Comparison of ENCODE assay signal across 24 mouse cellular contexts in the genomic region with DNA sequence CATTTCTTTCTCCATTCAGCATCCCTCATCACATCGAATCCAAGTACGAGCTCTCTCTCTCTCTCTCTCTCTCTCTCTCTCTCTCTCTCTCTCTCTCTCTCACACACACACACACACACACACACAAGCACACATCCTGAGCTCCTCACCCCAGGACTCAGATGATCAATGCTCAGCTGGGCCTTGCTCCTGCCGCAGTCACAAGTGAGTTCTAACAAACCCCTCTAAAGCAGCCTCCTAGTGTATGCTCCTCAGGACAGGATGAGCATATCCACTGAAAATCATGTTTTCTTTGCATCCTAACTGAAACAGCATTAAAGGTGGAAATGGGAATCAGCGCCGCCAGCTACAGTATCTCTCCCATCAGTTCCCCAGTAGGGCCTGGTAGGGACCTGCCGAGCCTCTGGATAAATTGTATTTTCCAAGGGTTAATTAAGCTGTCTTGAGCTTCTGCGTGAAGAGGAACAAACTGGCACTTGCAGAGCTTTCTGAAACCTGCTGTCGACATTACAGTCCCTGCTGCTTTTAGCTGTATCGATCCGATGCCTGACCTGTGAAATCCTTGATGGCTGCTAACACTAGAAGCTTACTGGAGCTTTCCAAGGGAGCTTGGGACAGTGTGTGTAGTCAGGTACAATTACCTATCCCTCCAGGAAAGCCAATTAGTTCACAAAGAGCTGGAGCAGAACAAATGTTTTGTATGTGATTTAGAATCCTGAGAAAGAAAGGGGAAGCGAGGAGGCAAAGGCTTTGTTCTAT.
DNase-seq lines count a peak whose midpoint lies in the region; ATAC-seq and TF ChIP-seq lines count a peak whose summit lies in the region.
"Had no signal": no experiment of that assay in that cellular context is flagged by ENCODE, and none has a peak within 500 bp of the region (broad histone marks: within the 10 kb centered on the region; RNA-seq: fewer than 3 reads in every experiment).

No protein-coding gene starts in this region.

- no peaks in the 10 kb centered on the region for H3K27me3 ChIP-seq in midbrain, embryonic 13.5 days
- no peaks in the 10 kb centered on the region for H3K27me3 ChIP-seq in midbrain, embryonic 11.5 days (ENCODE audit: control insufficient read depth, insufficient read depth, low read length)
- H3K27me3 ChIP-seq in forebrain, embryonic 13.5 days: no peaks in the 10 kb centered on the region
- no peaks in the 10 kb centered on the region for H3K27me3 ChIP-seq in forebrain, postnatal 0 days (ENCODE audit: insufficient read depth, low read length)
- H3K27me3 ChIP-seq: heart, embryonic 12.5 days; intestine, embryonic 15.5 days; limb, embryonic 13.5 days; liver, embryonic 12.5 days; stomach, embryonic 15.5 days had no signal

- no peak overlapping the region for H3K27ac ChIP-seq in midbrain, embryonic 13.5 days
- H3K27ac ChIP-seq in midbrain, embryonic 11.5 days (ENCODE audit: low read depth, low read length): no peak overlapping the region
- peak overlapping the region; percentile 33 for H3K27ac ChIP-seq in forebrain, embryonic 13.5 days
- H3K27ac ChIP-seq in forebrain, postnatal 0 days (ENCODE audit: low read depth, low read length): no peak overlapping the region
- H3K27ac ChIP-seq: hindbrain, embryonic 14.5 days; intestine, embryonic 15.5 days; limb, embryonic 13.5 days; liver, embryonic 12.5 days; stomach, embryonic 15.5 days had no signal

- H3K9me3 ChIP-seq in midbrain, embryonic 13.5 days: no peaks in the 10 kb centered on the region
- H3K9me3 ChIP-seq in midbrain, embryonic 11.5 days (ENCODE audit: control insufficient read depth, low read length): no peaks in the 10 kb centered on the region
- no peaks in the 10 kb centered on the region for H3K9me3 ChIP-seq in forebrain, embryonic 13.5 days (replicated peaks)
- no peaks in the 10 kb centered on the region for H3K9me3 ChIP-seq in forebrain, postnatal 0 days (ENCODE audit: low read length)
- H3K9me3 ChIP-seq: heart, embryonic 12.5 days; intestine, embryonic 15.5 days; limb, embryonic 13.5 days; liver, embryonic 12.5 days; stomach, embryonic 15.5 days had no signal

- TF ChIP-seq CTCF in forebrain, postnatal 0 days (IDR thresholded peaks at IDR 0.05; ENCODE audit: low read depth): no peak

- no peak overlapping the region for H3K4me3 ChIP-seq in midbrain, embryonic 13.5 days (replicated peaks)
- H3K4me3 ChIP-seq in midbrain, embryonic 11.5 days (ENCODE audit: low read depth, low read length): no peak overlapping the region
- no peak overlapping the region for H3K4me3 ChIP-seq in forebrain, embryonic 13.5 days
- no peak overlapping the region for H3K4me3 ChIP-seq in forebrain, postnatal 0 days (ENCODE audit: low read depth, low read length)
- H3K4me3 ChIP-seq: heart, embryonic 12.5 days; intestine, embryonic 15.5 days; limb, embryonic 13.5 days; liver, embryonic 12.5 days; stomach, embryonic 15.5 days had no signal

- peak; percentile 78 for ATAC-seq in midbrain, embryonic 13.5 days
- no peak for ATAC-seq in midbrain, embryonic 11.5 days (ENCODE audit: low FRiP score)
- ATAC-seq in forebrain, embryonic 13.5 days: peak; percentile 71
- ATAC-seq in forebrain, postnatal 0 days: no peak; the same call in 1 of the 2 replicates
- ATAC-seq: intestine, embryonic 15.5 days; liver, embryonic 12.5 days had no signal

- no peak for DNase-seq in midbrain, embryonic 11.5 days (ENCODE audit: low spot score, missing footprints)
- peak; percentile 32 for DNase-seq in forebrain, postnatal 0 days
- no peak for DNase-seq in cerebellum, adult 11-12 months
- DNase-seq in left cerebral cortex, postnatal 14 days (ENCODE audit: low spot score in 2 of 2): no peak
- no peak for DNase-seq in kidney, adult 8-10 months
- DNase-seq: adrenal gland, postnatal 14 days; cerebellum, postnatal 10 days; gastrocnemius, postnatal 25 days; heart, adult 18-20 months; heart, postnatal 10 days; kidney, adult 9 months; kidney, postnatal 25 days; layer of hippocampus, postnatal 36 days; lung, adult 18-20 months; lung, postnatal 10 days; thymus, postnatal 25 days had no signal

- intact Hi-C loops in left cerebral cortex, postnatal 14 days (cut with DNase I): no loop called here

- H3K36me3 ChIP-seq in midbrain, embryonic 13.5 days: no peaks in the 10 kb centered on the region
- H3K36me3 ChIP-seq in midbrain, embryonic 11.5 days (ENCODE audit: control insufficient read depth, insufficient read depth, low read length): no peaks in the 10 kb centered on the region
- no peaks in the 10 kb centered on the region for H3K36me3 ChIP-seq in forebrain, embryonic 13.5 days (ENCODE audit: poor library complexity, severe bottlenecking)
- no peaks in the 10 kb centered on the region for H3K36me3 ChIP-seq in forebrain, postnatal 0 days (ENCODE audit: insufficient read depth)
- H3K36me3 ChIP-seq: heart, embryonic 12.5 days; intestine, embryonic 15.5 days; limb, embryonic 13.5 days; liver, embryonic 12.5 days; stomach, embryonic 15.5 days had no signal

- H3K9ac ChIP-seq in midbrain, embryonic 13.5 days (replicated peaks): no peak overlapping the region
- H3K9ac ChIP-seq in midbrain, embryonic 11.5 days (ENCODE audit: low read length): no peak overlapping the region
- no peak overlapping the region for H3K9ac ChIP-seq in forebrain, embryonic 13.5 days
- no peak overlapping the region for H3K9ac ChIP-seq in forebrain, postnatal 0 days
- H3K9ac ChIP-seq: heart, embryonic 12.5 days; hindbrain, embryonic 14.5 days; intestine, embryonic 15.5 days; limb, embryonic 13.5 days; liver, embryonic 12.5 days; stomach, embryonic 15.5 days had no signal

- 56% methylated on average over 11 of the region's 11 CpGs for WGBS in midbrain, embryonic 13.5 days
- 69% methylated on average over 11 of the region's 11 CpGs for WGBS in midbrain, embryonic 11.5 days
- 42% methylated on average over 11 of the region's 11 CpGs for WGBS in forebrain, embryonic 13.5 days
- WGBS in forebrain, postnatal 0 days: 42% methylated on average over 11 of the region's 11 CpGs

- no peaks in the 10 kb centered on the region for H3K4me1 ChIP-seq in midbrain, embryonic 13.5 days (replicated peaks)
- no peaks in the 10 kb centered on the region for H3K4me1 ChIP-seq in midbrain, embryonic 11.5 days (ENCODE audit: control insufficient read depth, insufficient read depth, low read length)
- no peaks in the 10 kb centered on the region for H3K4me1 ChIP-seq in forebrain, embryonic 13.5 days
- H3K4me1 ChIP-seq in forebrain, postnatal 0 days (ENCODE audit: insufficient read depth): no peaks in the 10 kb centered on the region
- H3K4me1 ChIP-seq: heart, embryonic 12.5 days; intestine, embryonic 15.5 days; limb, embryonic 13.5 days; liver, embryonic 12.5 days; stomach, embryonic 15.5 days had no signal

- no peak overlapping the region for H3K4me2 ChIP-seq in midbrain, embryonic 13.5 days (replicated peaks)
- no peak overlapping the region for H3K4me2 ChIP-seq in midbrain, embryonic 11.5 days
- no peak overlapping the region for H3K4me2 ChIP-seq in forebrain, embryonic 13.5 days
- H3K4me2 ChIP-seq in forebrain, postnatal 0 days (ENCODE audit: low read depth): no peak overlapping the region
- H3K4me2 ChIP-seq: heart, embryonic 12.5 days; hindbrain, embryonic 14.5 days; intestine, embryonic 15.5 days; limb, embryonic 13.5 days; liver, embryonic 12.5 days; stomach, embryonic 15.5 days had no signal

Comparison
In these comparisons a context has a peak if more than half of its experiments do, and no peak if none do; other contexts are left out.
1. ATAC-seq: peak in midbrain, embryonic 13.5 days (single experiment) and forebrain, embryonic 13.5 days (single experiment); none in midbrain, embryonic 11.5 days (single experiment) and forebrain, postnatal 0 days (single experiment).